Mouse (Mus musculus): ENCODE measurements around the gene Gdi1. TPM values are rescaled to one million over a fixed set of nuclear protein-coding genes. Genes with fewer than 3 reads are reported as not detected.

Gene Gdi1
- polyA plus RNA-seq (2017; shearing (Covaris generic)): 100 to 1,000 TPM; 283 to 370 TPM

- ATAC-seq: peak; percentile 91
These were observed at the start of gene Gdi1 for GRCm38 (mm10) chrX:74304867-74305700. Gene Gdi1, plus strand, starts transcription at chrX:74304998.

DNA sequence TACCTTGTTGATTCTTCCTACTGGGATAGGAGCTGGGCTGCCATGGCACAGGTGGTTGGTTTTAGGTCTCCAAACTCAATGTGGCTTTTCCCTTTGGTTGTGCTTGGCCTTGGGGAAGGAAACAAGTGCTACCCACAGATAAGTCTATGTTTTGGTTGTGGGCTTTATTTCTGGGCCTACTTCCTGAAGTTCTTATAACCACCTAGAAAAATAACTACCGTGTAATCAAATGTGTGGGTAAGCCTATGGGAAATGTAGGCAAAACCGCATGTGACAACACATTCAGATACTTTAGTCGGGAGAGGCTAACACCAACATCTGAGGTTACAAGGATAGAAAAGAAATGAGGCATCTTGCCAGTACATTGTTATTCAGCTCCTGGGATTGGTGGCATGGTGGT lies 47.1 kb upstream of the Gdi1 start:
- ATAC-seq: no peak

DNA sequence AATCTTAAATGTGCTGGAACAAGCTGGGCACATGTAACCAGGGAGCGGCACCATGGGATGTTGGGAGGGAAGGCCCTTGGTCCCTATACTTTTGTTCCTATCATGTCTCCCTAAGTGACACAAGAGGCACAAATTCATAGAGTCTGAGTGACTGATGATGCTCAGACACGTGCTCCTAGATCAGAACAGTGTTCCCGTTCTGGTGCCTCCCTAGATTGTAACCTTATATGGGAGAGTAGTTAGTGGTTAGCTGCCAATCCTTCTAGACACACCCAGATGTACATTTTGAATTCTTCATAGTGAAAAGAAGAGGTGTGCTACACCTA lies 35.1 kb upstream of the Gdi1 start:
- ATAC-seq: no peak

GRCm38 (mm10) chrX:74270062-74270901 lies 34.5 kb upstream of the Gdi1 start, which contains the start of gene Rpl10:
Gene Rpl10, plus strand, starts transcription at chrX:74270812.
- ATAC-seq: peak; percentile 86

DNA sequence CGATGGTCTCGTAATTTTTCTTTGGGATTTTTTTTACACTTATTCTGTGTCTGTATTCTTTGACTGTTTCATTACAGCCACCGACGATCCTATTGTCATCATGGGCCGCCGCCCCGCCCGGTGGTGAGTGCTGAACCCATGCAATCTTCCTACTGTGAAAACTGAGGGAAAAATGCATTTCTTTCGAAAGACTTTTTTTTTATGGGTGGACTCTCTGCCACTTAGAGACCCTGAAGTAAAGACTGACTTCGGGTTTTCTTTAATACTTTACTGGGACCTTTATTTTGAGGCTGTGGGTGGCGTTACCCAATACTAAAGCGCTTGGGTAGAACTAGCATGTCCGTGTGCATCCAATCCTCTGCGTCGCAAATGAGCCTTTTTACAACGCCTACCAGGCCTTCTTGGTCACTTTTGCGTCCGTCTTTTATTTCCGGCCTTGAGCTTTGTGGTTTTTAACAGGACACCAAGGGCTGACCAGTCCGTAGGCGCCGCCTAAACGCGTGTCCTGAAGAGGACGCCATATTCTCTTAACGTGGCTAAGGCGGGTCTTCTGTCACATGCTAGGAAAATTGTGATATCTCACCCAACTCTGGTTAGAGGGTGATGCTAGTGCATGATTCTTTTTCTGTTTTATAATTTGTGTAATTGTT lies 33.8 kb upstream of the Gdi1 start:
- no peak for ATAC-seq

GRCm38 (mm10) chrX:74273422-74274322 lies 31.1 kb upstream of the Gdi1 start:
- no peak for ATAC-seq

DNA sequence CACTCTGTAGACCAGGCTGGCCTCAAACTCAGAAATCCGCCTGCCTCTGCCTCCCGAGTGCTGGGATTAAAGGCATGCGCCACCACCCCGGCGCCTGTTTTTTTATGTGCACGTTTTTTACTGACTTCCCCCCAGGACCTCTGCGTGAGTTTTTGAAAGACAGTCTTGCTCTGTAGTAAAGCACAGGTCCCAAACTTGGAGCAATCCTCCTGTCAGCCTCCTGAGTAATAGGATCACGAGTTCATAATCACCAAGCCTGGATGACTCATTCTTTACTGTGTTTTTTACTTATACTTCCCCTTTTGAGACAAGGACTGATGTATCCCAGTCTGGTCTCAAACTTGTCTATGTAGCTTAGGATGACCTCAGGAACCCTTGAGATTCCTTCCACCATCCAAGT lies 26.9 kb upstream of the Gdi1 start:
- ATAC-seq: no peak

- ATAC-seq: no peak
These were observed 23.6 kb upstream of the Gdi1 start for GRCm38 (mm10) chrX:74281041-74281731.

GRCm38 (mm10) chrX:74281732-74282394 lies 22.9 kb upstream of the Gdi1 start, which contains the start of the genes Taz and Dnase1l1:
Gene Taz, plus strand, starts transcription at chrX:74281912.
Gene Dnase1l1, minus strand, starts transcription at chrX:74282337.
- peak; percentile 58 for ATAC-seq

- ATAC-seq: peak; percentile 78
These were observed 22.3 kb upstream of the Gdi1 start for GRCm38 (mm10) chrX:74282395-74283091.

DNA sequence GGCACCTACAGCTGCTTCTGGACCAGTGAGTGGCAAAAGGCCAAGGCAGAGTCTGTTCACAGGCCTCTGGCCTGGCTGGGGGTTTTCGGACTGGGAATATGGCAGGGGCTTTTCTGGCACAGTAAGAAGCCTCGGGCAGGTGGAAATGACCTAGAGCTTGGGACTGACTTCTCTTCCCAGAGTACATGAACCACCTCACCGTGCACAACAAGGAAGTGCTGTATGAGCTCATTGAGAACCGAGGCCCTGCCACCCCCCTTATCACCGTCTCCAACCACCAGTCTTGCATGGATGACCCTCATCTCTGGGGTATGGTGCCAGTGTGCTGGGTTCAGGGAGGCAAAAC lies 21.7 kb upstream of the Gdi1 start:
- ATAC-seq: no peak

DNA sequence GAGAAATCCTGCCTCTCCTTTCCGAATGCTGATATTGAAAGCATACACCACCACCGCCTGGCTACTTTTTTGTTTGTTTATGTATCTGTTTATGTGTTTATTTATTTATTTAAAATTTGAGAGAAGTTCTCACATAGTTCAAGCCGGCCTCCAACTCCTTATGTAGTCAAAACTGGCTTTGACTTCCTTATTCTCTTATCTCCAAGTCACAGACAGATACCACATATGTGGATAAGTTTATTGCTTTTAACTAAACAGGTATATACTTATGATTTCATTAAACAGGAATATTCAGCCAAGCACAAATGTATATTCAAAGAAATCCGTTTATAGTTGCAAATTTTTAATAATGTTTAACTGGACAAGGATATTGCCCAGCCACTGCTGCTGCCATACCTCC lies 11.4 kb upstream of the Gdi1 start:
- no peak for ATAC-seq

DNA sequence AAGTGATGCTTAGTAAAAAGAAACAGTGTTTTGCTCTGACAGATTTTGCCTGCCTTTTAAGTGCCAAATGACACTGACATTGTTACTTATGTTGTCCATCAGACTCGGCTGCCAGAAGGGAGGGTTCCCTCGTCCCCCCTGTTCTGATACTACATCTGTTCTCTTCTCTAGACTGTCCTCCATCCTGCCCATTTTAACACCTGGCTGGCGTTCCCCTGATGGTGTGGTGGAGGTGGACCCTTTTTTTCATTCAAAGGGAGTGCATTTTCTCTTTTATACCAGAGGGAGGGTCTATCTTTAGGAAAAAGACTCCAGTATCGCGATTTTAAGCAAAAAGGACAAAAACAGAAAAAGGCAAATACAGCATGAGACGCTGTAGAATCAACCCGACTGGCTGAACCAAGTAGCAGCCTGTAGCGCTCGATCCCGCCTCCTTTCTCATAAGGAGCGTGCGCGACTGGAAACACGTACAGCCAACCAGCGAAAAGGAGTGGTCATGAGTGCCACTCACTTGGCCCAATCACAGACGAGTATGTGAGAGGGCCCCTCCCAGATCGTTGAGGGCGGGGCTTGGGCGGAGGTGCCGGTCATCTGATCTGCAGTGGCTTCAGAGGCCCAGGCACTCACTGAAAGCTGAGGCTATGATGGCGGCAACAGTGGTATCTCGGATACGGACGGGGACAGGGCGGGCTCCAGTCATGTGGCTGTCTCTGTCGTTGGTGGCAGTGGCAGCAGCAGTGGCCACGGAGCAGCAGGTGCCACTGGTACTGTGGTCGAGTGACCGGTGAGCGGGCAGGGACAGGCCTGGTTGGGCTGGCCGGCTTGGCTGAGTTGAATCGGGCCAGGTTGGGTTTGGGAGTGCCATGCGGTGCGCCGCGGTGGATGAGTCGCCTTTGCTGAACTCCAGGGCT lies 8.0 kb upstream of the Gdi1 start, which contains the start of gene Atp6ap1:
Gene Atp6ap1 (plus strand): TSS at position 560 of the 911 bp plus-strand sequence.
- peak; percentile 99 for ATAC-seq

- ATAC-seq: no peak
These were observed 6.5 kb upstream of the Gdi1 start for GRCm38 (mm10) chrX:74298348-74298747.

DNA sequence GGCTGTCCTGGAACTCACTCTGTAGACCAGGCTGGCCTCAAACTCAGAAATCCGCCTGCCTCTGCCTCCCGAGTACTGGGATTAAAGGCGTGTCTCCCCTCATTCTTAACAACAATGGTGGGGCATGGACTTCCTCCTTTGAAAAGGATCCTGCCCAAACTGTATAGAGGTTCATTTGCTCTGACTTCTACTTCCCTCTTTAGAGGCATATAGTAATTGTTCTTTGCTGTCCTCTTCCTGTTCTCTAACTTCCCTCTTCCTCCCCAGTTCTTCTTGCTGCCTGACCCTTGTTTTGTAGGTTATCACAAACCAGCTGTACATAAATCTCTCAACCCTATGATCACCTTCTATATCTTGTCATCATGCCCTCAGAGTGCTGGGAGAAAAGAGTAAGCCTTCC lies 5.1 kb upstream of the Gdi1 start:
- ATAC-seq: no peak

DNA sequence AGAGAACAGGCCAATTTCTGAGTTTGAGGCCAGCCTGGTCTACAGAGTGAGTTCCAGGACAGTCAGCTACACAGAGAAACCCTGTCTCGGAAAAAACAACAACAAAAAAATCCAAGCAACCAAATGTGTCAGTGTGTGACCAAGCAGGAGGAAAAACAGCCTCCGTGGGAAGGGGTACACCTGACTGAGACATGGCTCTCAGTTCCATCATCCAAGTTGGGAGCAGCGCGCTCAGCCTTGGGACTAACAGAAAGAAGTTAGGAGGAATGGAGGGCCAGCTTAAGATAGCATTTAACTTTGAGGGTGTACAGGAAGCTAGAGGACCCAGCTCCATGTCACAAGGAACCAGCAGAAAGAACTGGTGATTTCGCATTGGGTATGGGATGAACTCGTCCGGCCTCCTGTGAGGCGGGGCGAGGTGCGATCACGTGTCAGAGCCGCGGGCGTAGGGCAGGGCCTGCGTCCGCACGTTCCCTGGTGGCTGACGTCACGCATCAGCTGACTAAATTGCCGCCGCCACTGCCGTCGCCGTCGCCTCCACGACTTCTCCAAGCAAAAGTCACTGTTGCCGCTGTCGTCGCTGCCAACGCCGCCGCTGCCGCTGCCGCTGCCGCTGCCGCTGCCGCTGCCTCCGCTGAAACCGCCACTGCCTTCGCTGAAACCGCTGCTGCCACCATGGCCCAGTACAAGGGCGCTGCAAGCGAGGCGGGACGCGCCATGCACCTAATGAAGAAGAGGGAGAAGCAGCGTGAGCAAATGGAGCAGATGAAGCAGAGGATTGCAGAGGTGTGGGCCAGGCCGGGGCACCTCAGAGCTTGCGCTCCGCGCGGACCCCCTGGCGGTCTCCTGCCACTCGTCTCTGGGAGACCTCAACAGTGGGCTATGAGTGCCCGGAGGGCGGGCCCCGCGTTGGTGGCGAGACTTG lies 8.0 kb downstream of the Gdi1 start, which contains the start of gene Fam50a:
Gene Fam50a (plus strand): TSS at position 494 of the 925 bp plus-strand sequence.
- peak; percentile 98 for ATAC-seq

- ATAC-seq: peak; percentile 77
These were observed 23.9 kb downstream of the Gdi1 start, which contains the start of gene Plxna3 for GRCm38 (mm10) chrX:74328725-74329161. Gene Plxna3, plus strand, starts transcription at chrX:74329066.
